Mouse (Mus musculus): ENCODE measurements around the gene Myo18a. TPM values are rescaled to one million over a fixed set of nuclear protein-coding genes. Genes with fewer than 3 reads are reported as not detected.

Myo18a gene
- polyA plus RNA-seq, 1 experiment from 2014 or later, result 166 TPM

DNA sequence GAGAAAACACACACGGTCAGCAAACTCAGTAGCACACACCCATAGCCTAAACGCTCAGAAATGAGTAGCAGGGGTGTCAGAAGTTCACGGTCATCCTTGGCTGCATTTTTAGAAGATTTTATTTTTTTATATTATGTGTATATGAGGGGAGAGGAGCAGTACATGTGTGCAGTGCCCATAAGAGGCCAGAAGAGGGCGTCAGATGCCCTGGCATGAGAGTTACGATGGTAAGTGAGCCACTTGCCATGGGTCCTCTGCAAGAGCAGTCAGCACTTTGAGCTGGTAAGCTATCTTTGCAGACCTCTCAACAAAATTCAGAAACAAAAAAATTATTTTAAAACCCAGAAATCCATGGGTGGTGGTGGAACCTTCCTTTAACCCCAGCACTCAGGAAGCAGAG lies 65.1 kb downstream of the Myo18a start:
- CTCF ChIA-PET, result interaction anchor here (1.7 kb wide), 1 partner anchor 139 kb away, joined by 9 read pairs; no protein-coding TSS in a partner anchor
- POLR2A ChIA-PET, result no interaction called here
- no peak for DNase-seq (ENCODE audit: low read depth, low spot score)
- H3K27me3 ChIP-seq, result no peaks in the 10 kb centered on the region
- no peak for TF ChIP-seq CTCF (IDR thresholded peaks at IDR 0.05)
- no peak for ATAC-seq
- in situ Hi-C loops (cut with MboI; ENCODE audit: low pct_unique_long_range_greater_than_20kb), result loop anchor here (5.0 to 10.0 kb wide), 2 partner anchors 139 to 347 kb away; partner anchors contain the start of genes Nek8 and Tlcd1

DNA sequence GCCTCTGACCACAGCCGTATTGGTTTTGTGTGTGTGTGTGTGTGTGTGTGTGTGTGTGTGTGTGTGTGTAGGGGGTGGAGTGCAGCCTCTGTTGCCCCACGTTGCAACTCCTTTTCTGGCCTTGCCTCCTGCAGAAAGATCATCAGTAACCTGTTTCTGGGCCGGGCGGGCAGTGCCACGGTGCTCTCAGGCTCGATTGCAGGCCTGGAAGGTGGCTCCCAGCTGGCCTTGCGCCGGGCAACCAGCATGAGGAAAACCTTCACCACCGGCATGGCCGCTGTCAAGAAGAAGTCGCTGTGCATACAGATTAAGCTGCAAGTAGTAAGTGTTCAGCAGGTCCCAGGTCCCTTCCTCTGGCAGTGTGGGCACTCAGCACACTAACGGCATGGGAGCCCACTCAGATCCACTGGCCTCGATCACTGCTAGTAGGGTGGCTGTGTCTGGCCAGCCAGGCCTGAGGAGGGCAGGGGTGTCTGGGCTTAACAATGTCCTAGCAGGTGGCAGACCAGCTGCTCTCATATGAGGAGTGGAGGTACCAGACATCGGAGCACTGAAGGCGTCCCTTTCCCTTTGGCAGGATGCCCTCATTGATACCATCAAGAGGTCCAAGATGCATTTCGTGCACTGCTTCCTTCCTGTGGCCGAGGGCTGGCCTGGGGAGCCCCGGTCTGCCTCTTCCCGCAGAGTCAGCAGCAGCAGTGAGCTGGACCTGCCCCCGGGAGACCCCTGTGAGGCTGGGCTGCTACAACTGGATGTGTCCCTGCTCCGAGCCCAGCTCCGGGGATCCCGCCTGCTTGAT lies 66.2 kb downstream of the Myo18a start:
- CTCF ChIA-PET, result interaction anchor here (1.0 kb wide), 1 partner anchor 138 kb away, joined by 3 read pairs; no protein-coding TSS in a partner anchor
- POLR2A ChIA-PET, result no interaction called here
- H3K27me3 ChIP-seq, result no peaks in the 10 kb centered on the region
- in situ Hi-C loops (cut with MboI; ENCODE audit: low pct_unique_long_range_greater_than_20kb), result loop anchor here (5.0 to 10.0 kb wide), 2 partner anchors 138 to 346 kb away; partner anchors contain the start of genes Nek8 and Tlcd1
- no peak for TF ChIP-seq CTCF (IDR thresholded peaks at IDR 0.05)
- no peak for DNase-seq (ENCODE audit: low read depth, low spot score)
- no peak for ATAC-seq

DNA sequence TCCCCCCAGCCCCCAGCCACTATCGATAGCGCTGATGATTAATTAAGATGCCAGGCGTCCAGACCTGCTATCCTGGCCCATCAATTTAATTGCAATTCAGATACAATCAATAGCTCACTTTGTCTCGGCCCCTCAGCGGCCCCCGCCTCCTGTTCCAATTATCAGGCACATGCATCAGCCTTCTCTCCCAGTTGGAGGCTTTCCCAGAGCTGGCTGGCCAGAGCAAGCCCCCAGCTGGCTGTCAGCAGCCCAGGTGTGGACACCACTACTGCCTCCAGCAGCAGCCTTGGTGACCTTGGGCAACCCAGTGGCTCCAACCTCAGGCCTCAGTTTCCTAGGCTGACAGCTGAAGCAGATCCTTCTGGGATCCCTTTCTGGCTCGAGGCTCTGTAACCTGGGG lies 67.8 kb downstream of the Myo18a start:
- no peaks in the 10 kb centered on the region for H3K27me3 ChIP-seq
- DNase-seq (ENCODE audit: low read depth, low spot score) (no peak), ATAC-seq (no peak)
- CTCF ChIA-PET, result interaction anchor here (1.0 kb wide), 2 partner anchors 9 to 137 kb away, joined by 3 to 6 read pairs; no protein-coding TSS in a partner anchor
- in situ Hi-C loops (cut with MboI; ENCODE audit: low pct_unique_long_range_greater_than_20kb), result no loop called here
- TF ChIP-seq CTCF (IDR thresholded peaks at IDR 0.05), result no peak
- POLR2A ChIA-PET, result interaction anchor here (0.9 to 1.7 kb wide), 3 partner anchors 10 to 89 kb away, joined by 3 to 5 read pairs (median 4); no protein-coding TSS in a partner anchor

DNA sequence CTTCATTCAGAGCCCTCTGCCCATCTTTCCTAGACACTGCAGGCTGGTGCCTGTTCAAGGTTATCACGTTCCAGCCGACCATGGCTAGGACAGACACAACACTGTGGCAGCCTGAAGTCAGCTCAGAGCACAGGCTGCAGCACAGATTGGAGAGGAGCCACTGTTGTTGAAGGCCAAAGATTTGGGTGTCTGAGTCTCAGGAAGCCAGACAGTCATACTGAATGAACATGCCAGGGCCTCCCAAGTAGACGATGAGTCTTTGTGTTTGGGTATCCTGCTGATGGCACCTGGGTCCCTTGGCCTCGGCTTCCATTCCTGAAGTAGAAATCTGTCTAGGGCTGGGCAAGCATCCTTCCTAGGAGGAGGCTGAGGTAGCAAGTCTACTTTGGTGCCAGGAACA lies 69.5 kb downstream of the Myo18a start:
- POLR2A ChIA-PET, result interaction anchor here (1.7 kb wide), 1 partner anchor 8 kb away, joined by 4 read pairs; no protein-coding TSS in a partner anchor
- no peak for ATAC-seq
- no peak for DNase-seq (ENCODE audit: low read depth, low spot score)
- no peaks in the 10 kb centered on the region for H3K27me3 ChIP-seq
- CTCF ChIA-PET, result interaction anchor here (1.5 kb wide), 1 partner anchor 10 kb away, joined by 4 read pairs; no protein-coding TSS in a partner anchor
- TF ChIP-seq CTCF (IDR thresholded peaks at IDR 0.05), result no peak
- in situ Hi-C loops (cut with MboI; ENCODE audit: low pct_unique_long_range_greater_than_20kb), result no loop called here

DNA sequence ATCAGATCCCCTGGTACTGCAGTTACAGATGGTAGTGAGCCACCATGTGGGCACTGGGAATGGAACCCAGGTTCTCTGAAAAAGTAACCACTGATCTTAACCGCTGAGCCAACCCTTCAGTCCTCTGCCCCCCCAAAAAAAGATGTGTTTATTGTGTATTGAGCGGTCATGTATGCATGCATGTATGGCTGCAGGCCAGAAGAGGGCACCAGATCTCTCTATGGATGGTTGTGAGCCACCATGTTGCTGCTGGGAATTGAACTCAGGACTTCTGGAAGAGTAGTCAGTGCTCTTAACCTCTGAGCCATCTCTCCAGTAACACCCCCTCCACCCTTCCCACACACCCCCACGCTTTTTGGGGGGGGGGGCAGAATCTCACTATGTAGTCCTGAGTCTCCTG lies 72.1 kb downstream of the Myo18a start:
- DNase-seq (ENCODE audit: low read depth, low spot score) (no peak), ATAC-seq (no peak)
- POLR2A ChIA-PET, result no interaction called here
- TF ChIP-seq CTCF (IDR thresholded peaks at IDR 0.05), result no peak
- CTCF ChIA-PET, result interaction anchor here (1.8 kb wide), 1 partner anchor 13 kb away, joined by 5 read pairs; no protein-coding TSS in a partner anchor
- no peaks in the 10 kb centered on the region for H3K27me3 ChIP-seq
- in situ Hi-C loops (cut with MboI; ENCODE audit: low pct_unique_long_range_greater_than_20kb), result no loop called here

DNA sequence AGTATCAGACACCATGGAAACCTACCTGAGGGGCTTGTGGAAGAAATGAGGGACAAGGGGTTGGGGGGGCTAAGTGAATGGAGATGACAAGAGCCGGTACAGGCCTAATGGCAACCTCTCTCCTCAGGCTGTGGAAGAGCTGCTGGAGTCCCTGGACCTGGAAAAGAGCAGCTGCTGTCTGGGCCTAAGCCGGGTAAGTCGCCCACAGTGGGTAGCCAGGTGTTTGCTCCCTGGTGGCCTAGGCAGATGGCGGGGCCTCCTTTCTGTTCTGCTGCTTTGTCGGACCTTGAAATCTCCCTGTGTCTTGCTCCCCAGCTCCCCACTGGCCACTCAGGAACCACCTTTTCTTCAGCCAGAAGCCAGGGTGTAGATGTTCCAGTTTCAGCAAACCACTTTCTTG lies 73.2 kb downstream of the Myo18a start:
- TF ChIP-seq CTCF (IDR thresholded peaks at IDR 0.05), result no peak
- in situ Hi-C loops (cut with MboI; ENCODE audit: low pct_unique_long_range_greater_than_20kb), result no loop called here
- ChIA-PET POLR2A (no interaction called here), CTCF (interaction anchor here (1.2 to 1.9 kb wide), 2 partner anchors 130 to 132 kb away, joined by 4 to 5 read pairs; no protein-coding TSS in a partner anchor)
- DNase-seq (ENCODE audit: low read depth, low spot score), result no peak
- ATAC-seq, result peak; percentile 13
- H3K27me3 ChIP-seq, result no peaks in the 10 kb centered on the region

DNA sequence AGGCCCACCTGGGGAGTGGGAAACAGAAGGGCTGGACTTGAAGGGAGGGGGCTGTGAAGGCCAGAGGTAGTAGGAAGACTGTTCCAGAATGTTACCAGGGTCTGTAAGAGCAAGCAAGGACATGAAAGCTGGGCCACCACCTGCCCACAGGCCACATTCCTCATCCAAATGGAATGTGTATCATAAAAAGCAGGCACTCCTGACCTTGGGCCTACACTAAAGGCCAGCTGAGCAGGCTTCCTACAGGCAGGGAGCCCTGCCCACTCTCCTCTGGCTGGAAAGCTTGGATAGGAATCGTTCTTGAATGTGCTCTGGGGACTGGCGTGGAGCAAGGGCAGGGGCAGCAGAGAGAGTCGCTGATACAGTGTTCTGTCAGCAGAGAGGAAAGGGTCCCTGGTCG lies 73.7 kb downstream of the Myo18a start:
- DNase-seq (ENCODE audit: low read depth, low spot score) (no peak), ATAC-seq (peak; percentile 77)
- in situ Hi-C loops (cut with MboI; ENCODE audit: low pct_unique_long_range_greater_than_20kb), result no loop called here
- ChIA-PET POLR2A (no interaction called here), CTCF (interaction anchor here (1.2 to 1.9 kb wide), 3 partner anchors 15 to 131 kb away, joined by 3 to 5 read pairs (median 4); no protein-coding TSS in a partner anchor)
- no peaks in the 10 kb centered on the region for H3K27me3 ChIP-seq
- no peak for TF ChIP-seq CTCF (IDR thresholded peaks at IDR 0.05)

DNA sequence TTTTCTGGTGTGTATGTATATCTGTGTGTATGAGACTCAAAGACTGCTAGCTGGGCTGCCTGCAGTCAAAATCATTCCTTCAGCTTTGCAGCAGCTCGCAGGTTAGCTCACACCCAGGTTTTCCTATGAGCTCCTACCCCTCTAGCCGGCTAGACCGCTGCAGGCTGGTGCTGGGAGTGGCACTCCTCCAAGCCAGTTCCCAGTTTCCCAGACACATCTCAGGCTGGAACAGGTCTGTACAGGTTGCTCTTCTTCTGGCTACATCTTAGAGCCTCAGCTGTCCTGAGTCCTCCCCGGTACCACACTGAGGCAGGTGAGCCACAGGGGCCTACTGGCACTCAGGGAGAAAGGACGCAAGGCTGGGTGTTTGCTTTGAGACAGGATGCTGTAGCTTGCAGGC lies 74.8 kb downstream of the Myo18a start:
- no peak for TF ChIP-seq CTCF (IDR thresholded peaks at IDR 0.05)
- in situ Hi-C loops (cut with MboI; ENCODE audit: low pct_unique_long_range_greater_than_20kb), result no loop called here
- ChIA-PET POLR2A (no interaction called here), CTCF (interaction anchor here (0.9 to 1.9 kb wide), 3 partner anchors 16 to 130 kb away, joined by 3 to 5 read pairs (median 3); no protein-coding TSS in a partner anchor)
- no peak for ATAC-seq
- no peak for DNase-seq (ENCODE audit: low read depth, low spot score)
- no peaks in the 10 kb centered on the region for H3K27me3 ChIP-seq

DNA sequence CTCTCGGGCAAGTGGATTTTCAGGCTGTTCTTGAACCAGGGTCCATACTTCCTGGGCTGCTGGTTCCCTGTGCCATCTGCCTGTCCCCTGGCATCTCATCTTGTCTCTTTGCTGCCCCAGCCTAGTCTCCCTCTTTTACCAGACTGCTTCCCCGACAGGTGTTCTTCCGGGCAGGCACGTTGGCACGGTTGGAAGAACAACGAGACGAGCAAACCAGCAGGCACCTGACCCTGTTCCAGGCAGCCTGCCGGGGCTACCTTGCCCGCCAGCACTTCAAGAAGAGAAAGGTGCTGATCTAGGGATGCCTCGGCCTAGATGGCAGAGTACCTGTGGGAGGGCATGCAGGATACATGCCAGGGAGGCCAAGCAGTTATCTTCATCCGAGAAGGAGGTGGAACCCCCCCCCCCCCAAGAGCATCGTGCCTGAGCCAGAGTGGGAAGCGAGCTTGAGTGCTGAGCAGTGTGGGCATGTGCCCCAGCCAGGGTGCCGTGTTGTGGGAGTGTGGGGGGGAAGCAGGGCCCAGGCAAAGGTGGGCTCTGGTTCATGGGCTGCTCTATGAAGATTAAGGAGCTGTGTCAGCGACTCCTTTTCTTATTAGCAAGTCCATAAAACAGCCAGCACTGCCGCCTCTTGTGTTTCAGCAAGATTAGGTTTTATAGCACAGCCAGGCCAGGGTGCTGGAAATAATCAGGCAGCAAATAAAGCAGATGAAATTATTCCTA lies 77.6 kb downstream of the Myo18a start:
- TF ChIP-seq CTCF (IDR thresholded peaks at IDR 0.05), result no peak
- no peak for ATAC-seq
- no peak for DNase-seq (ENCODE audit: low read depth, low spot score)
- in situ Hi-C loops (cut with MboI; ENCODE audit: low pct_unique_long_range_greater_than_20kb), result no loop called here
- H3K27me3 ChIP-seq, result no peaks in the 10 kb centered on the region
- ChIA-PET POLR2A (interaction anchor here (1.1 kb wide), 1 partner anchor 9 kb away, joined by 4 read pairs; no protein-coding TSS in a partner anchor), CTCF (no interaction called here)

DNA sequence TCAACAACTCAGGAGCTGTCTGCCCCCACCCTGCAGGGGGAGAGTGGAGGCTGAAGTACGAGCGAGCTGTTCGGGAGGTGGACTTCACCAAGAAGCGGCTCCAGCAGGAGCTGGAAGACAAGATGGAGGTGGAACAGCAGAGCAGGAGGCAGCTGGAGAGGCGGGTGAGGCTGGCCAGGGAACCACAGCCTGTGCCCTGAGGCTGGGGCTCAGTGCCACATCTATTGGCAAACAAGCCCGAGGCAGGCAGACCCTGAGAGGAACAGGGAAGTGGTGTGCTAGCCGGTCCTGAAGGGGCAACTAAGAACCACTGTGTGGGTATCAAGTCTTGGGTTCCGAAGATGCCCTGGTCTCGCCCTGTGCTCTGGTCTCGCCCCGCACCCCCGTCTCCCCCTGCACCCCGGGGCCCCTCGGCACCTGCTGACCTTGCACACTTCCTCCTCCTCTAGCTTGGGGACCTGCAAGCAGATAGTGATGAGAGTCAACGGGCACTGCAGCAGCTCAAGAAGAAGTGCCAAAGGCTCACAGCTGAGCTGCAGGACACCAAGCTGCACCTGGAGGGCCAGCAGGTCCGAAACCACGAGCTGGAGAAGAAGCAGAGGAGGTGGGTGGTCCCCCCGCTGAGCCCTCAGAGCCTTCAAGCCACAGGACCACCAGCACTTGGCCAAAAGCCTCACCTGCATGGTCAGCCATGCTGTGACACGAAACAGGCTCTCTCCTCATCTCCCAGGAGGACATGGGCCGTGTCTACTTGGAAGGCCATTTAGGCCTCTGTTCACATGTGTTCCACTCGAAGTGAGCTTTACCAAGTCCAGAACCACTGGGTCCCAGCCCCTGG lies 80.2 kb downstream of the Myo18a start:
- ATAC-seq (no peak), DNase-seq (ENCODE audit: low read depth, low spot score) (no peak)
- in situ Hi-C loops (cut with MboI; ENCODE audit: low pct_unique_long_range_greater_than_20kb), result no loop called here
- CTCF ChIA-PET, result no interaction called here
- POLR2A ChIA-PET, result no interaction called here
- no peak for TF ChIP-seq CTCF (IDR thresholded peaks at IDR 0.05)
- H3K27me3 ChIP-seq, result no peaks in the 10 kb centered on the region
